Mouse (Mus musculus) kidney, embryonic 14.5 days (tissue): ENCODE data around the gene Trim54. TPM values are rescaled to one million over a fixed set of nuclear protein-coding genes. Genes with fewer than 3 reads are reported as not detected.

ENCODE experiments used
- ATAC-seq: fragments of 200-750 bp; cut with Nextera tagmentation; 2 replicates; pipeline ENCODE4 v1.8.0; 2017; ENCODE audit warnings: moderate number of reproducible peaks, mild to moderate bottlenecking, moderate TSS enrichment, moderate library complexity; ENCODE audit not compliant: low FRiP score, low TSS enrichment
- H3K27ac ChIP-seq: fragments of 300-500 bp; sonication (generic); 2 replicates; pipeline ENCODE4 v1.5.1; 2014; ENCODE audit warnings: low read depth, mild to moderate bottlenecking, low read length, moderate library complexity, mixed read lengths
- H3K27me3 ChIP-seq: fragments of 300-500 bp; sonication (generic); 2 replicates; pipeline ENCODE4 v1.6.1; 2014; ENCODE audit warnings: mild to moderate bottlenecking, low read length; ENCODE audit not compliant: control insufficient read depth, insufficient read depth
- H3K36me3 ChIP-seq: fragments of 300-500 bp; sonication (generic); 2 replicates; pipeline ENCODE4 v1.6.1; 2014; ENCODE audit warnings: low read length, mixed read lengths; ENCODE audit not compliant: control insufficient read depth, insufficient read depth
- H3K4me1 ChIP-seq: fragments of 300-500 bp; sonication (generic); 2 replicates; pipeline ENCODE4 v1.6.1; 2014; ENCODE audit warnings: low read length, mixed read lengths; ENCODE audit not compliant: control insufficient read depth, insufficient read depth
- H3K4me2 ChIP-seq: fragments of 300-500 bp; sonication (generic); replicated peaks from 2 replicates; pipeline ENCODE4 v1.6.1; 2014; ENCODE audit warnings: low read depth, mild to moderate bottlenecking, low read length
- H3K4me3 ChIP-seq: fragments of 300-500 bp; sonication (generic); 2 replicates; pipeline ENCODE4 v1.5.1; 2014; ENCODE audit warnings: mild to moderate bottlenecking, low read length
- H3K9ac ChIP-seq: fragments of 300-500 bp; sonication (generic); 2 replicates; pipeline ENCODE4 v1.6.1; 2014; ENCODE audit warnings: low read depth, mild to moderate bottlenecking, low read length, moderate library complexity
- H3K9me3 ChIP-seq: fragments of 300-500 bp; sonication (generic); 2 replicates; pipeline ENCODE4 v1.6.1; 2016; ENCODE audit warnings: low read length; ENCODE audit not compliant: control insufficient read depth
- WGBS: fragments of 180-500 bp; shearing (Covaris S2); extraction: QIAGEN DNeasy Blood & Tissue Kit; methylation state at CpG from one replicate; pipeline ENCODE4 v1.1.7; 2014; 5-methylcytosine and 5-hydroxymethylcytosine counted together
- polyA plus RNA-seq: library from polyadenylated mRNA; unstranded; fragments of >200 nt; fragmentation: Nextera tagmentation; extraction: Ambion mirVana; gene quantifications from 2 replicates; pipeline ENCODE4 v1.2.1, GENCODE M21; 2014

The Trim54 gene
- not detected in 2 replicates for polyA plus RNA-seq

GRCm38 (mm10) chr5:31116354-31116753 is at the start of gene Trim54:
Trim54 (plus strand) TSS chr5:31116712.
- Histone ChIP-seq H3K9me3 (0 out of 2 replicates have a peak, but pooled peaks cover 2% of the 10 kb centered on the region), H3K36me3 (no peaks in the 10 kb centered on the region), H3K27ac (no peak within 1 kb of the TSS), H3K4me1 (no peaks in the 10 kb centered on the region), H3K27me3 (no peaks in the 10 kb centered on the region), H3K4me2 (no peak within 1 kb of the TSS), H3K4me3 (no peak within 1 kb of the TSS), H3K9ac (no peak within 1 kb of the TSS)
- no peak for ATAC-seq
- 25% methylated on average over 3 of the region's 3 CpGs for WGBS

- H3K36me3 ChIP-seq = peaks cover 85% of the 10 kb centered on the region
- H3K27me3 ChIP-seq = no peaks in the 10 kb centered on the region
- no peaks in the 10 kb centered on the region for H3K9me3 ChIP-seq
- no peak overlapping the region for H3K4me2 ChIP-seq
- no peak for ATAC-seq
- 88% methylated on average over 3 of the region's 3 CpGs for WGBS
- H3K9ac ChIP-seq = no peak overlapping the region
- no peak overlapping the region for H3K27ac ChIP-seq
- no peaks in the 10 kb centered on the region for H3K4me1 ChIP-seq
- no peak overlapping the region for H3K4me3 ChIP-seq
These were observed 46.7 kb upstream of the Trim54 start for GRCm38 (mm10) chr5:31069810-31070209.

GRCm38 (mm10) chr5:31071059-31071458 is 45.5 kb upstream of the Trim54 start:
- Histone ChIP-seq H3K4me2 (no peak overlapping the region), H3K4me1 (no peaks in the 10 kb centered on the region), H3K36me3 (peaks cover 97% of the 10 kb centered on the region), H3K27ac (no peak overlapping the region), H3K9ac (no peak overlapping the region), H3K4me3 (no peak overlapping the region), H3K9me3 (no peaks in the 10 kb centered on the region), H3K27me3 (no peaks in the 10 kb centered on the region)
- 90% methylated on average over 2 of the region's 2 CpGs for WGBS
- ATAC-seq = no peak

GRCm38 (mm10) chr5:31071821-31072220 is 44.7 kb upstream of the Trim54 start:
- no peaks in the 10 kb centered on the region for H3K9me3 ChIP-seq
- H3K27ac ChIP-seq = no peak overlapping the region
- H3K4me2 ChIP-seq = no peak overlapping the region
- WGBS = 94% methylated on average over 11 of the region's 11 CpGs
- H3K9ac ChIP-seq = no peak overlapping the region
- ATAC-seq = no peak
- H3K4me1 ChIP-seq = no peaks in the 10 kb centered on the region
- peaks cover 97% of the 10 kb centered on the region for H3K36me3 ChIP-seq
- no peak overlapping the region for H3K4me3 ChIP-seq
- no peaks in the 10 kb centered on the region for H3K27me3 ChIP-seq

- ATAC-seq = no peak
- H3K27ac ChIP-seq = no peak overlapping the region
- peaks cover 97% of the 10 kb centered on the region for H3K36me3 ChIP-seq
- WGBS = 93% methylated on average over 12 of the region's 12 CpGs
- H3K9ac ChIP-seq = no peak overlapping the region
- H3K4me3 ChIP-seq = no peak overlapping the region
- no peaks in the 10 kb centered on the region for H3K9me3 ChIP-seq
- no peaks in the 10 kb centered on the region for H3K4me1 ChIP-seq
- H3K27me3 ChIP-seq = no peaks in the 10 kb centered on the region
- H3K4me2 ChIP-seq = no peak overlapping the region
These were observed 43.3 kb upstream of the Trim54 start for GRCm38 (mm10) chr5:31073176-31073575.

GRCm38 (mm10) chr5:31076346-31076745 is 40.2 kb upstream of the Trim54 start:
- Histone ChIP-seq H3K27me3 (no peaks in the 10 kb centered on the region), H3K27ac (no peak overlapping the region), H3K36me3 (peaks cover 73% of the 10 kb centered on the region), H3K9me3 (no peaks in the 10 kb centered on the region), H3K4me3 (no peak overlapping the region), H3K4me2 (no peak overlapping the region), H3K4me1 (no peaks in the 10 kb centered on the region), H3K9ac (no peak overlapping the region)
- no peak for ATAC-seq
- WGBS = 88% methylated on average over 13 of the region's 13 CpGs

- Histone ChIP-seq H3K27me3 (no peaks in the 10 kb centered on the region), H3K4me1 (peaks cover 5% of the 10 kb centered on the region), H3K36me3 (peaks cover 36% of the 10 kb centered on the region), H3K9ac (no peak overlapping the region), H3K9me3 (no peaks in the 10 kb centered on the region), H3K4me2 (no peak overlapping the region), H3K4me3 (no peak overlapping the region), H3K27ac (no peak overlapping the region)
- ATAC-seq = no peak
- 79% methylated on average over 13 of the region's 13 CpGs for WGBS
These were observed 36.3 kb upstream of the Trim54 start for GRCm38 (mm10) chr5:31080059-31080794.

- no peak overlapping the region for H3K27ac ChIP-seq
- peaks cover 31% of the 10 kb centered on the region for H3K36me3 ChIP-seq
- H3K9ac ChIP-seq = no peak overlapping the region
- no peaks in the 10 kb centered on the region for H3K9me3 ChIP-seq
- H3K4me2 ChIP-seq = no peak overlapping the region
- 56% methylated on average over 3 of the region's 3 CpGs for WGBS
- no peak overlapping the region for H3K4me3 ChIP-seq
- H3K4me1 ChIP-seq = peaks cover 5% of the 10 kb centered on the region
- no peak for ATAC-seq
- H3K27me3 ChIP-seq = no peaks in the 10 kb centered on the region
These were observed 35.7 kb upstream of the Trim54 start for GRCm38 (mm10) chr5:31080795-31081164.

GRCm38 (mm10) chr5:31081386-31081785 is 35.1 kb upstream of the Trim54 start:
- no peak overlapping the region for H3K27ac ChIP-seq
- ATAC-seq = no peak
- no peak overlapping the region for H3K9ac ChIP-seq
- no peaks in the 10 kb centered on the region for H3K9me3 ChIP-seq
- H3K4me3 ChIP-seq = no peak overlapping the region
- peaks cover 5% of the 10 kb centered on the region for H3K4me1 ChIP-seq
- no peaks in the 10 kb centered on the region for H3K27me3 ChIP-seq
- no peak overlapping the region for H3K4me2 ChIP-seq
- peaks cover 25% of the 10 kb centered on the region for H3K36me3 ChIP-seq
- 79% methylated on average over 3 of the region's 3 CpGs for WGBS
